Mouse (Mus musculus) hindbrain, embryonic 13.5 days (tissue): Measurements from ENCODE around the gene Ptgs1. TPM values are rescaled to one million over a fixed set of nuclear protein-coding genes. Genes with fewer than 3 reads are reported as not detected.
A peak's percentile ranks its signal among the peaks of the same experiment; 100 is the strongest.

Source experiments
- ATAC-seq: fragments of 200-750 bp; cut with Nextera tagmentation; 2 replicates; pipeline ENCODE4 v1.8.0; 2017; ENCODE audit warnings: moderate TSS enrichment; ENCODE audit not compliant: low FRiP score
- H3K27ac ChIP-seq: fragments of 300-500 bp; sonication (generic); 2 replicates; pipeline ENCODE4 v1.5.1; 2015; ENCODE audit warnings: inconsistent platforms, mild to moderate bottlenecking, moderate library complexity
- H3K27me3 ChIP-seq: fragments of 300-500 bp; sonication (generic); 2 replicates; pipeline ENCODE4 v1.6.1; 2015; ENCODE audit warnings: mild to moderate bottlenecking, inconsistent platforms
- H3K36me3 ChIP-seq: fragments of 300-500 bp; sonication (generic); 2 replicates; pipeline ENCODE4 v1.6.1; 2015; ENCODE audit warnings: mild to moderate bottlenecking, inconsistent platforms
- H3K4me1 ChIP-seq: fragments of 300-500 bp; sonication (generic); replicated peaks from 2 replicates; pipeline ENCODE4 v1.6.1; 2015; ENCODE audit warnings: inconsistent platforms
- H3K4me2 ChIP-seq: fragments of 300-500 bp; sonication (generic); 2 replicates; pipeline ENCODE4 v1.6.1; 2015; ENCODE audit warnings: inconsistent platforms, mild to moderate bottlenecking, moderate library complexity
- H3K4me3 ChIP-seq: fragments of 300-500 bp; sonication (generic); 2 replicates; pipeline ENCODE4 v1.5.1; 2015; ENCODE audit warnings: mild to moderate bottlenecking, inconsistent platforms
- H3K9ac ChIP-seq: fragments of 300-500 bp; sonication (generic); 2 replicates; pipeline ENCODE4 v1.6.1; 2015; ENCODE audit warnings: mild to moderate bottlenecking, inconsistent platforms
- H3K9me3 ChIP-seq: fragments of 300-500 bp; sonication (generic); 2 replicates; pipeline ENCODE4 v1.6.1; 2016; ENCODE audit warnings: inconsistent platforms
- WGBS: fragments of 180-500 bp; shearing (Covaris S2); methylation state at CpG from one replicate; pipeline ENCODE4 v1.1.7; 2015; 5-methylcytosine and 5-hydroxymethylcytosine counted together
- polyA plus RNA-seq: library from polyadenylated mRNA; unstranded; fragments of >200 nt; fragmentation: Nextera tagmentation; extraction: Ambion mirVana; gene quantifications from 2 replicates; pipeline ENCODE4 v1.2.1, GENCODE M21; 2015

The Ptgs1 gene
- polyA plus RNA-seq, 1 experiment from 2014 or later: 5.1 TPM

DNA sequence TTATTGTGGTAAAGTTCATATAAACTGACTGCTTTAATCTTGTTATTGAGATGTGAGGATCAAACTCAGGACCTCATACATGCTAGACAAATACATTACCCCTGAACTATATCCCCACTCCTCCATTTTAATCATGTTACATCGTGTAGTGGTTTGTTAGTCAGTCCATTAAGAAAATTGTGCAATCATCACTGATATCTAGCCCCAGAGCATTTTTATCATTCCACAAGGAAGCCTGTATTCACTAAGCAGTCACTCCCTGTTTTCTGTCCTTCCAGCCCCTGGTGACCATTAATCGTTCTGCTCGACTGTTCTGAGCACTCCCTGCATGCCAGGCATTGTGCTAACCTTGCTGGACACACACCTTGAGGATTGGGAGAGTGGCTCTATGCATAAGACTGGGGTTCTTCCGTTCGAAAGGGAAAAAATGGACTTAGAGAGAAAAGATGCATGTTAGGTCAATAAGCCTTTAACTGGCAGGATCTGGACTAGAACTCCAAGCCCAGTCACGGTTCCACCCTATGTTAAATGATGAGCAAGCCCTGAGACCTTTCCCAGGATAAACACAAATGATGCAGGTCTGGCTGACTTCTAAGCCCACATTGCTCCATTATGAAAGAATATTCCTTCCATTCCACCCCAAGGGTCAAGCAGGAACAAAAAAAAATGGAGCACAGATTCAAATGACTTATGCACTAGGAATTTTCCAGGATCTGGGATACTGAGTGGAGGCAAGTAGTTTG is 29.7 kb downstream of the Ptgs1 start:
- ATAC-seq: no peak
- no peak overlapping the region for H3K4me2 ChIP-seq
- H3K4me3 ChIP-seq: no peak overlapping the region
- no peaks in the 10 kb centered on the region for H3K27me3 ChIP-seq
- H3K4me1 ChIP-seq: no peaks in the 10 kb centered on the region
- no peaks in the 10 kb centered on the region for H3K36me3 ChIP-seq
- H3K9me3 ChIP-seq: no peaks in the 10 kb centered on the region
- H3K27ac ChIP-seq: no peak overlapping the region
- 83% methylated on average over 6 of the region's 6 CpGs for WGBS
- no peak overlapping the region for H3K9ac ChIP-seq

- ATAC-seq: no peak
Observed at GRCm38 (mm10) chr2:36262025-36262424, 31.8 kb downstream of the Ptgs1 start.

GRCm38 (mm10) chr2:36269458-36269857 is 39.2 kb downstream of the Ptgs1 start:
- Histone ChIP-seq H3K4me3 (no peak overlapping the region), H3K27me3 (no peaks in the 10 kb centered on the region), H3K9ac (no peak overlapping the region), H3K27ac (no peak overlapping the region), H3K9me3 (no peaks in the 10 kb centered on the region), H3K36me3 (no peaks in the 10 kb centered on the region), H3K4me1 (no peaks in the 10 kb centered on the region), H3K4me2 (no peak overlapping the region)
- ATAC-seq: no peak
- 35% methylated on average over 3 of the region's 3 CpGs for WGBS

More at GRCm38 (mm10) chr2:36262025-36262424, 31.8 kb downstream of the Ptgs1 start:
- H3K4me1 ChIP-seq: no peaks in the 10 kb centered on the region
- no peaks in the 10 kb centered on the region for H3K36me3 ChIP-seq
- no peak overlapping the region for H3K4me2 ChIP-seq
- H3K27me3 ChIP-seq: no peaks in the 10 kb centered on the region
- no peaks in the 10 kb centered on the region for H3K9me3 ChIP-seq
- no peak overlapping the region for H3K4me3 ChIP-seq
- H3K27ac ChIP-seq: no peak overlapping the region
- 79% methylated on average over 4 of the region's 4 CpGs for WGBS
- no peak overlapping the region for H3K9ac ChIP-seq

DNA sequence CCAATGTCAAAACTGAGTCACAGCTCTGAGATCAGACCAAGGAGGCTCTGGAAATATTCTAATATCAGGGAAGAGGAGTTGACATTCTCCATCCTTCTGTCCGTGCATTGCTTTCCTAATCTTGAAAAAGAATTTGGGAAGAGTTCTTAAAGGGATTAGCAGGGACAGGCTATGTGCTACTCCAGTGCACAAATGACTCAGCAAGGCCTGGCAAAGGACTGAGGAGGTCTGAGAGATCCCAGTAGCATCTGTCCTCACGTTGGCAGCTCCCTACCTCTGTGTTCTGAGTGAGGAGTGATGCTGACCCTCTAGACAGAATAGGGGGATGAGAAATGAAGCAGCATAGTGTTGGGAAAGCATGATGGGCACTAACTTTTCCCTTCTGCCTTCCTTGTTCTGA is 40.0 kb downstream of the Ptgs1 start:
- 55% methylated on average over 2 of the region's 2 CpGs for WGBS

GRCm38 (mm10) chr2:36271085-36271484 is 40.9 kb downstream of the Ptgs1 start:
- no peaks in the 10 kb centered on the region for H3K36me3 ChIP-seq
- WGBS: 87% methylated on average over 4 of the region's 4 CpGs
- ATAC-seq: no peak

More for the DNA sequence above, 40.0 kb downstream of the Ptgs1 start:
- Histone ChIP-seq H3K4me2 (no peak overlapping the region), H3K9me3 (no peaks in the 10 kb centered on the region), H3K27me3 (no peaks in the 10 kb centered on the region), H3K4me3 (no peak overlapping the region), H3K36me3 (no peaks in the 10 kb centered on the region), H3K27ac (no peak overlapping the region), H3K4me1 (no peaks in the 10 kb centered on the region), H3K9ac (no peak overlapping the region)
- no peak for ATAC-seq

DNA sequence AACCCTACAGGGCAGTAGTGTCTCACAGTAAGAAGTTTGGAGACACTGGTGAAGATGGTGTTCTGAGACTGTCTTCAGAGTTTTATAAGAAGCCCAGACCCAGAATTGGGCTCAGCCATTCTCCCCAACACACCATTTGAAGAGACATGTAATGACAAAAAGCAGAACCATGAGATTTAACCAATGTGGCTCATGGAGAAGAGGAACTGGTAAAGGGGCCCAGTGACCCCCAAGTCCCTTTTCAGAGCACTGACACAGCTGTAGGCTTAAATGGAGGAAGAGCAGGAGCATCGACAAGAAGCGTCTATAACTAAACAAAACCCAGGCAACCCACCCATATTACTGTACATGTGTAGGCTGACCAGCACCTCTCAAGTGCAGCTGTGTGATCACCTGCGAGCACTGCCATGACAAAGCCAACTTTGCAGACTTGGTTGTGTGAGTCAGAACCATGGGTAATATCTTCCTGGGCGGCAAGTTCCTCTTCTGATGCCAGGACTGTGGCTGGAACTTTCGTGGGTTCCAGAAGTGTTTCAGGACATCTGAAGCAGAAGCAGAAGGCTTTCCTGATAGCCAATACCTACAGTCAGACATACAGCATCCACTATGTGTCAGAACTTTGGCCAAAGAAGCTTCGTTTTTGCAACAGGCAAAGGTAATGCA is 42.2 kb downstream of the Ptgs1 start:
- H3K27ac ChIP-seq: no peak overlapping the region
- H3K4me3 ChIP-seq: no peak overlapping the region
- H3K36me3 ChIP-seq: no peaks in the 10 kb centered on the region
- H3K9ac ChIP-seq: no peak overlapping the region
- no peak overlapping the region for H3K4me2 ChIP-seq
- H3K4me1 ChIP-seq: no peaks in the 10 kb centered on the region
- H3K9me3 ChIP-seq: no peaks in the 10 kb centered on the region
- 84% methylated on average over 6 of the region's 6 CpGs for WGBS
- no peak for ATAC-seq
- no peaks in the 10 kb centered on the region for H3K27me3 ChIP-seq

More at GRCm38 (mm10) chr2:36271085-36271484, 40.9 kb downstream of the Ptgs1 start:
- H3K9ac ChIP-seq: no peak overlapping the region
- no peak overlapping the region for H3K4me3 ChIP-seq
- H3K9me3 ChIP-seq: no peaks in the 10 kb centered on the region
- H3K27me3 ChIP-seq: no peaks in the 10 kb centered on the region
- no peaks in the 10 kb centered on the region for H3K4me1 ChIP-seq
- no peak overlapping the region for H3K27ac ChIP-seq
- no peak overlapping the region for H3K4me2 ChIP-seq

GRCm38 (mm10) chr2:36276454-36276853 is 46.2 kb downstream of the Ptgs1 start:
- WGBS: 38% methylated on average over 4 of the region's 4 CpGs

GRCm38 (mm10) chr2:36278760-36279159 is 48.5 kb downstream of the Ptgs1 start:
- H3K4me3 ChIP-seq: no peak overlapping the region
- H3K36me3 ChIP-seq: no peaks in the 10 kb centered on the region
- H3K27ac ChIP-seq: no peak overlapping the region
- H3K27me3 ChIP-seq: no peaks in the 10 kb centered on the region
- H3K4me2 ChIP-seq: no peak overlapping the region
- H3K9ac ChIP-seq: no peak overlapping the region
- no peaks in the 10 kb centered on the region for H3K9me3 ChIP-seq
- no peak for ATAC-seq
- H3K4me1 ChIP-seq: no peaks in the 10 kb centered on the region
- WGBS: 78% methylated on average over 3 of the region's 3 CpGs

More at GRCm38 (mm10) chr2:36276454-36276853, 46.2 kb downstream of the Ptgs1 start:
- Histone ChIP-seq H3K4me1 (no peaks in the 10 kb centered on the region), H3K9ac (no peak overlapping the region), H3K4me2 (no peak overlapping the region), H3K27ac (no peak overlapping the region), H3K9me3 (no peaks in the 10 kb centered on the region), H3K27me3 (no peaks in the 10 kb centered on the region), H3K4me3 (no peak overlapping the region), H3K36me3 (no peaks in the 10 kb centered on the region)
- peak; percentile 63 for ATAC-seq

DNA sequence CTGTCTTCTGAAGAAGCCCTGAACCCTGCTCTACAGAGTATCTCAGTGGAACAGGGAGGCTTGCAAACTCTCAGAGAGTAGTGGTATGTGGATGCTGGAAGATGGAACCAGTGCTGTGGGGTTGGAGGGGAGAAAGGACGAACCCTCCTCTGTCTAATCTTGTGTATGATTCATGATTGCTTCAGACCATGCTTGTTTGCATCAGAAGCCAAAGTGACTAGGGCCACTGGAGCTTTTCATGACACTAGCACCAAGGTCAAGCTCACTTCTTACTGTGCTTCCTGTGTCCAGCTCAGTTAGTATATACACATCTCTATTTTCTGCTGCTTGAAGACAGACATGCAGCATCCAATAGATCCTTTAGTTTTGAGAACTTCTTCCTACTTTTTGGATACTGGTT is 50.9 kb downstream of the Ptgs1 start:
- Histone ChIP-seq H3K4me3 (no peak overlapping the region), H3K36me3 (no peaks in the 10 kb centered on the region), H3K27me3 (no peaks in the 10 kb centered on the region), H3K9ac (no peak overlapping the region), H3K27ac (no peak overlapping the region), H3K4me2 (no peak overlapping the region), H3K9me3 (no peaks in the 10 kb centered on the region), H3K4me1 (no peaks in the 10 kb centered on the region)
- no peak for ATAC-seq
- 83% methylated on average over 1 of the region's 1 CpGs for WGBS

DNA sequence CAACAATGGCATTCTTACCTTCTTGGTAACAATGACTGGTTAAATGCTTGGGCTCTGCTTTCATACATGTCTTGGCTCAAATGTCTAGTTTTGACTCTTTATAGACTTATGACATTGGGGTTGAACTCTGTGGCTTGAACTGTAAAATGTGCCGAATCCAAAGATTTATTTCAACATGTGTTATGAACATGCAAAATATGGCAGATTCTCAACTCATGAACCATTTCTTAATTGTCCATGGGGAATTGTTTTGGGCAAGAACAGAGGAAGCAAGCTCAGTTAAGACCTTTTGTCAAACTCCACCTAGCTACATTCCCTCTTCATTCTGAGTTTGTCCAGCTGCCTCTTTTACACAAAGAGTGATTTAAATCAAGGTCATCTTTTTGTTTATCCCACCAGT is 52.1 kb downstream of the Ptgs1 start:
- H3K4me1 ChIP-seq: no peaks in the 10 kb centered on the region
- H3K36me3 ChIP-seq: no peaks in the 10 kb centered on the region
- H3K9me3 ChIP-seq: no peaks in the 10 kb centered on the region
- H3K4me3 ChIP-seq: no peak overlapping the region
- H3K27ac ChIP-seq: no peak overlapping the region
- 95% methylated on average over 1 of the region's 1 CpGs for WGBS
- no peak for ATAC-seq
- H3K9ac ChIP-seq: no peak overlapping the region
- no peak overlapping the region for H3K4me2 ChIP-seq
- H3K27me3 ChIP-seq: no peaks in the 10 kb centered on the region
